Mouse (Mus musculus): ENCODE measurements around the gene Sox5. TPM values are rescaled to one million over a fixed set of nuclear protein-coding genes. Genes with fewer than 3 reads are reported as not detected.

Sox5 gene
- total RNA-seq, 1 experiment from 2014 or later, result 0.67 TPM

GRCm38 (mm10) chr6:144777356-144778035 lies 4.3 kb downstream of the Sox5 start:
- ATAC-seq (replicated peaks; ENCODE audit: insufficient number of reproducible peaks, low FRiP score, low TSS enrichment, poor library complexity, severe bottlenecking), result no peak

GRCm38 (mm10) chr6:144773736-144774135 lies 8.0 kb downstream of the Sox5 start:
- no peak for ATAC-seq (replicated peaks; ENCODE audit: insufficient number of reproducible peaks, low FRiP score, low TSS enrichment, poor library complexity, severe bottlenecking)

- no peak for ATAC-seq (replicated peaks; ENCODE audit: insufficient number of reproducible peaks, low FRiP score, low TSS enrichment, poor library complexity, severe bottlenecking)
Observed at GRCm38 (mm10) chr6:144772985-144773384, 8.8 kb downstream of the Sox5 start.

GRCm38 (mm10) chr6:144772175-144772918 lies 9.4 kb downstream of the Sox5 start:
- ATAC-seq (replicated peaks; ENCODE audit: insufficient number of reproducible peaks, low FRiP score, low TSS enrichment, poor library complexity, severe bottlenecking), result no peak

- ATAC-seq (replicated peaks; ENCODE audit: insufficient number of reproducible peaks, low FRiP score, low TSS enrichment, poor library complexity, severe bottlenecking), result no peak
Observed at GRCm38 (mm10) chr6:144769060-144769459, 12.7 kb downstream of the Sox5 start.

GRCm38 (mm10) chr6:144761902-144762301 lies 19.9 kb downstream of the Sox5 start:
- ATAC-seq (replicated peaks; ENCODE audit: insufficient number of reproducible peaks, low FRiP score, low TSS enrichment, poor library complexity, severe bottlenecking), result no peak

- ATAC-seq (replicated peaks; ENCODE audit: insufficient number of reproducible peaks, low FRiP score, low TSS enrichment, poor library complexity, severe bottlenecking), result no peak
Observed at GRCm38 (mm10) chr6:144759193-144759592, 22.6 kb downstream of the Sox5 start.

GRCm38 (mm10) chr6:144757414-144757813 lies 24.4 kb downstream of the Sox5 start:
- ATAC-seq (replicated peaks; ENCODE audit: insufficient number of reproducible peaks, low FRiP score, low TSS enrichment, poor library complexity, severe bottlenecking), result no peak

GRCm38 (mm10) chr6:144756444-144756843 lies 25.3 kb downstream of the Sox5 start:
- ATAC-seq (replicated peaks; ENCODE audit: insufficient number of reproducible peaks, low FRiP score, low TSS enrichment, poor library complexity, severe bottlenecking), result no peak

- ATAC-seq (replicated peaks; ENCODE audit: insufficient number of reproducible peaks, low FRiP score, low TSS enrichment, poor library complexity, severe bottlenecking), result no peak
Observed at GRCm38 (mm10) chr6:144755304-144755703, 26.5 kb downstream of the Sox5 start.

- no peak for ATAC-seq (replicated peaks; ENCODE audit: insufficient number of reproducible peaks, low FRiP score, low TSS enrichment, poor library complexity, severe bottlenecking)
Observed at GRCm38 (mm10) chr6:144754366-144754765, 27.4 kb downstream of the Sox5 start.

- no peak for ATAC-seq (replicated peaks; ENCODE audit: insufficient number of reproducible peaks, low FRiP score, low TSS enrichment, poor library complexity, severe bottlenecking)
Observed at GRCm38 (mm10) chr6:144753963-144754296, 27.8 kb downstream of the Sox5 start.

- ATAC-seq (replicated peaks; ENCODE audit: insufficient number of reproducible peaks, low FRiP score, low TSS enrichment, poor library complexity, severe bottlenecking), result no peak
Observed at GRCm38 (mm10) chr6:144753225-144753962, 28.4 kb downstream of the Sox5 start.

GRCm38 (mm10) chr6:144751581-144751980 lies 30.2 kb downstream of the Sox5 start:
- ATAC-seq (replicated peaks; ENCODE audit: insufficient number of reproducible peaks, low FRiP score, low TSS enrichment, poor library complexity, severe bottlenecking), result no peak

- ATAC-seq (replicated peaks; ENCODE audit: insufficient number of reproducible peaks, low FRiP score, low TSS enrichment, poor library complexity, severe bottlenecking), result no peak
Observed at GRCm38 (mm10) chr6:144750197-144750596, 31.6 kb downstream of the Sox5 start.

- ATAC-seq (replicated peaks; ENCODE audit: insufficient number of reproducible peaks, low FRiP score, low TSS enrichment, poor library complexity, severe bottlenecking), result no peak
Observed at GRCm38 (mm10) chr6:144746436-144746835, 35.3 kb downstream of the Sox5 start.

GRCm38 (mm10) chr6:144742559-144742958 lies 39.2 kb downstream of the Sox5 start:
- 0 out of 2 replicates have a peak, but pooled peaks have one; percentile 28 for ATAC-seq (replicated peaks; ENCODE audit: insufficient number of reproducible peaks, low FRiP score, low TSS enrichment, poor library complexity, severe bottlenecking)

GRCm38 (mm10) chr6:144741080-144741655 lies 40.6 kb downstream of the Sox5 start:
- no peak for ATAC-seq (replicated peaks; ENCODE audit: insufficient number of reproducible peaks, low FRiP score, low TSS enrichment, poor library complexity, severe bottlenecking)

GRCm38 (mm10) chr6:144740343-144740742 lies 41.4 kb downstream of the Sox5 start:
- ATAC-seq (replicated peaks; ENCODE audit: insufficient number of reproducible peaks, low FRiP score, low TSS enrichment, poor library complexity, severe bottlenecking), result no peak

Data from monocyte, adult 5-6 weeks (primary cell).